Mouse (Mus musculus): ENCODE data around the gene Pou2f1. TPM values are rescaled to one million over a fixed set of nuclear protein-coding genes. Genes with fewer than 3 reads are reported as not detected.

Pou2f1 gene
- total and polyA plus RNA-seq, 3 experiments, result 4.6 to 10.2 TPM; not detected in 1

DNA sequence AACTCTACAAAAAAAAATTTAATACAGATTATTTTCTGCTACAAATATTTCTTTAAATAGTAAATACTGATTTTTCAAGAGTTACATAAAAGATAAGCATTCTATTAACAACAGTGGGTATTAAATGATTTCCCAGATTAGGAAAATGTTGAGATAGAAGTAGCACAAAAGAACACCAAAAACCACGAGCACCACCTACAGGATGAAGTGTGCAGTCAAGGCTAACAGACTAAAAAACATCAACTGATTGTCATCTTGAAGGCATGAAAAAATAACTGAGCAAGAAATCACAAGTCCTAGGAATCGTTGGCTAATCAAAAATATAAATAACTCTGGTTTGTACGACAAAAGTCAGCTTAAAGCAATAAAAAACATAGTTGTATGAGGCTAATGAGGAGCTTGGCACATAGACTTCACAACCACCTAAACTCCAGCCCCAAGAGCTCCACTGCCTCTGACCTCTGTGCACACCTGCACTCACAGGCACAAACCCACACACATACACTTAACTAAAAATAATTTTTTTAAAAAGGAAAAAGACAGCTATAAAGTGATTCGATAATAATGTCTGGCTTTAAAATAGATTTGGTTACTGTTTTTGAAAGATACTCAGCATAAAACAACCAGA lies 35.3 kb downstream of the Pou2f1 start:
- H3K4me1 ChIP-seq (ENCODE audit: control insufficient read depth in 1 of 2, insufficient read depth in 2 of 2, low read length in 2 of 2), result peaks cover 13 to 25% of the 10 kb centered on the region in 2 experiments
- H3K36me3 ChIP-seq (ENCODE audit: control insufficient read depth in 1 of 2, insufficient read depth in 2 of 2, low read length in 2 of 2), result peaks cover 0 to 29% of the 10 kb centered on the region in 2 experiments; a peak in 2 of 4 replicates
- no peak overlapping the region for H3K27ac ChIP-seq (ENCODE audit: control insufficient read depth, low read depth, low read length)
- H3K9ac ChIP-seq (ENCODE audit: control insufficient read depth, low read depth, low read length, poor library complexity, severe bottlenecking), result no peak overlapping the region
- H3K9me3 ChIP-seq (replicated peaks; ENCODE audit: insufficient read depth, low read length), result no peaks in the 10 kb centered on the region
- TF ChIP-seq NRF1 (IDR thresholded peaks at IDR 0.05; ENCODE audit: insufficient read depth, low read depth, low read length, poor library complexity, severe bottlenecking) (no peak), CHD1 (IDR thresholded peaks at IDR 0.05; ENCODE audit: low read depth, low read length) (no peak), ZC3H11A (IDR thresholded peaks at IDR 0.05; ENCODE audit: low read depth, low read length) (peak; percentile 89), MAX (IDR thresholded peaks at IDR 0.05; ENCODE audit: low read length) (no peak), BHLHE40 (IDR thresholded peaks at IDR 0.05; ENCODE audit: borderline replicate concordance, low read depth, low read length) (no peak; the same call in 1 of the 2 replicates), ZNF384 (IDR thresholded peaks at IDR 0.05; ENCODE audit: low read depth, low read length) (peak; percentile 75), SIN3A (IDR thresholded peaks at IDR 0.05; ENCODE audit: low read length) (peak; percentile 82), USF2 (IDR thresholded peaks at IDR 0.05; ENCODE audit: borderline replicate concordance in 1 of 2, insufficient read depth in 1 of 2, low read depth in 1 of 2, low read length in 2 of 2) (no peak), POLR2AphosphoS2 (IDR thresholded peaks at IDR 0.05; ENCODE audit: low read length) (no peak), ELF1 (IDR thresholded peaks at IDR 0.05; ENCODE audit: low read depth, low read length) (no peak), JUND (IDR thresholded peaks at IDR 0.05; ENCODE audit: low read depth, low read length) (no peak), RAD21 (IDR thresholded peaks at IDR 0.05; ENCODE audit: low read depth, low read length) (peak; percentile 94), E2F4 (IDR thresholded peaks at IDR 0.05; ENCODE audit: borderline replicate concordance, low read depth, low read length) (no peak), CTCF (IDR thresholded peaks at IDR 0.05 in 2 of 3, conservative IDR thresholded peaks at IDR 0.05 in 1 of 3; ENCODE audit: control insufficient read depth in 1 of 3, insufficient read depth in 1 of 3, low read depth in 2 of 3, low read length in 3 of 3, poor library complexity in 1 of 3, severe bottlenecking in 1 of 3) (peak; percentile 26 to 84 (median 54); a peak in 5 of 6 replicates), USF1 (IDR thresholded peaks at IDR 0.05; ENCODE audit: low read depth, low read length) (no peak), HCFC1 (IDR thresholded peaks at IDR 0.05; ENCODE audit: low read depth, low read length) (0 out of 2 replicates have a peak, but pooled peaks have one; percentile 27), RCOR1 (IDR thresholded peaks at IDR 0.05; ENCODE audit: low read depth, low read length) (peak; percentile 67), ETS1 (IDR thresholded peaks at IDR 0.05; ENCODE audit: low read depth, low read length) (peak; percentile 49; the same call in 1 of the 2 replicates), SMC3 (IDR thresholded peaks at IDR 0.05; ENCODE audit: low read depth, low read length) (peak; percentile 83), MAFK (IDR thresholded peaks at IDR 0.05; ENCODE audit: borderline replicate concordance, low read depth, low read length) (no peak), GATA1 (IDR thresholded peaks at IDR 0.05; ENCODE audit: low read depth, low read length) (peak; percentile 69), MAZ (IDR thresholded peaks at IDR 0.05; ENCODE audit: low read depth, low read length) (no peak), EP300 (IDR thresholded peaks at IDR 0.05; ENCODE audit: low read depth in 1 of 2, low read length in 2 of 2) (peak; percentile 14 to 27; a peak in 1 of 4 replicates)
- peak; percentile 75 for DNase-seq (ENCODE audit: low read depth, low spot score)
- peaks cover 6% of the 10 kb centered on the region; the same call in 1 of the 2 replicates for H3K79me2 ChIP-seq (ENCODE audit: control insufficient read depth, insufficient read depth, low read length, poor library complexity)
- no peaks in the 10 kb centered on the region for H3K27me3 ChIP-seq (ENCODE audit: control insufficient read depth in 1 of 2, insufficient read depth in 2 of 2, low read length in 2 of 2)
- H3K4me3 ChIP-seq (ENCODE audit: control insufficient read depth in 1 of 2, insufficient read depth in 1 of 2, low read depth in 2 of 2, low read length in 2 of 2), result no peak overlapping the region

Data from MEL (cell line).